Mouse (Mus musculus) lung, adult 2 months (tissue): Measurements from ENCODE around the gene Ccdc61. TPM values are rescaled to one million over a fixed set of nuclear protein-coding genes. Genes with fewer than 3 reads are reported as not detected.

Experiments used
- DNase-seq: peaks from one replicate; pipeline ENCODE4 v3.0.0; 2022
- H3K4me1 ChIP-seq: fragments of 200-500 bp; 2 replicates; pipeline ENCODE4 v1.6.1; 2011; ENCODE audit warnings: low read length; ENCODE audit not compliant: control insufficient read depth, insufficient read depth
- H3K4me3 ChIP-seq: fragments of 200-500 bp; replicated peaks from 2 replicates; pipeline ENCODE3; 2011; ENCODE audit warnings: low read depth, mild to moderate bottlenecking, control low read depth, low read length; ENCODE audit errors: extremely low read depth
- CTCF ChIP-seq: fragments of 200-500 bp; IDR thresholded peaks from 2 replicates; pipeline ENCODE4 v1.5.1; 2011; ENCODE audit warnings: mild to moderate bottlenecking, low read length, control low read depth; ENCODE audit not compliant: insufficient read depth
- POLR2A ChIP-seq: fragments of 200-500 bp; IDR thresholded peaks from 2 replicates; pipeline ENCODE4 v1.6.1; 2011; ENCODE audit warnings: low read depth, mild to moderate bottlenecking, control low read depth, low read length, borderline replicate concordance; ENCODE audit errors: extremely low read depth
- WGBS: fragments of 180-500 bp; shearing (Covaris S2); methylation state at CpG from one replicate; pipeline ENCODE4 v1.1.7; 2018; 5-methylcytosine and 5-hydroxymethylcytosine counted together
- polyA plus RNA-seq: library from polyadenylated mRNA; depleted of rRNA; stranded (reverse); fragments of >200 nt; gene quantifications from 2 replicates; pipeline ENCODE4 v1.2.3, GENCODE M21; 2012; rRNA removed

Gene Ccdc61
- 22.7 and 26.9 TPM in 2 replicates for polyA plus RNA-seq

GRCm38 (mm10) chr7:18910241-18910831, at the start of gene Ccdc61:
TSS of gene Ccdc61 (minus strand) at chr7:18910415.
- under 1% methylated on average over 33 of the region's 33 CpGs for WGBS
- peak; percentile 76; the same call in 1 of the 2 replicates for TF ChIP-seq POLR2A
- no peak for TF ChIP-seq CTCF

DNA sequence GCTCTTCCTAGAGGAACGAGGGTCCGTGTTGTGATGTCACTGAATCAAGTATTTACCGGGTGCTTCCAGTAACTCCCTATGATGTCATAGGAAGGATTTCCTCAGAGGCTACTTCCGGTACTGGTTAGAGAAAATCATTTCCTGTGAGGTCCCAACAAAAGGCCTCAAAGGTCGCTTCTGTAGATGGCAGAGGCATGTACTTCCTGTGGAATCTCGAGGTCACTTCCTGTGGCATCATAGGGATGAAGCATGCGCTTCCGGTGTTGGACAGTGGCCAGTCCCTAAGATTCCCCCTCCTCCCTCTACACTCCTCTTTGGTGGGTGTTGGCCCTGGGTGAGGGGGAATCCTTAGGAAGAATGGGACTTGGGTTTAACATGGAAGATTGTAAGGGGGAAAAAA, 49.2 kb upstream of the Ccdc61 start:
- Histone ChIP-seq H3K4me3 (no peak overlapping the region), H3K4me1 (peaks cover 9% of the 10 kb centered on the region; the same call in 1 of the 2 replicates)
- TF ChIP-seq POLR2A (no peak), CTCF (no peak)
- no peak for DNase-seq
- 28% methylated on average over 8 of the region's 8 CpGs for WGBS

More at GRCm38 (mm10) chr7:18910241-18910831, at the start of gene Ccdc61:
- Histone ChIP-seq H3K4me3 (peak within 1 kb of the TSS; percentile 86), H3K4me1 (peaks cover 4% of the 10 kb centered on the region)
- DNase-seq: peak; percentile 97

DNA sequence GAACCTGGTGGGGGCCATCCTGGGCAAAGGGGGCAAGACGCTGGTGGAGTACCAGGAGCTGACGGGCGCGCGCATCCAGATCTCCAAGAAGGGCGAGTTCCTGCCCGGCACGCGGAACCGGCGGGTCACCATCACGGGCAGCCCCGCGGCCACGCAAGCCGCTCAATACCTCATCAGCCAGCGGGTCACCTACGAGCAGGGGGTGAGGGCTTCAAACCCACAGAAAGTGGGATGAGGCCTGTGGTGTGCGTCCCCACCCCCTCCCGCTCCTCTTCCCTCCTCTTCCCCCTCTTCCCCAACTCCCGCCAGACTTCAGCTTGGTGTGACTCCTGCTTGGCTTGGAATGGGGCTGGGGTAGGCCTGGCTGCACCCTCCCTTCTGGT, 48.2 kb upstream of the Ccdc61 start:
- 14% methylated on average over 21 of the region's 21 CpGs for WGBS
- peak overlapping the region; percentile 6 for H3K4me3 ChIP-seq
- no peak for DNase-seq
- TF ChIP-seq POLR2A: no peak
- no peak for TF ChIP-seq CTCF
- H3K4me1 ChIP-seq: peaks cover 8% of the 10 kb centered on the region; the same call in 1 of the 2 replicates

GRCm38 (mm10) chr7:18957569-18958383, 47.6 kb upstream of the Ccdc61 start:
- DNase-seq: peak; percentile 55
- TF ChIP-seq POLR2A (no peak), CTCF (no peak)
- WGBS: 4% methylated on average over 107 of the region's 107 CpGs
- peaks cover 6% of the 10 kb centered on the region; the same call in 1 of the 2 replicates for H3K4me1 ChIP-seq
- H3K4me3 ChIP-seq: peak overlapping the region; percentile 56

- peak; percentile 37 for DNase-seq
- H3K4me1 ChIP-seq: peaks cover 21% of the 10 kb centered on the region
- TF ChIP-seq POLR2A: no peak
- no peak for TF ChIP-seq CTCF
- 29% methylated on average over 15 of the region's 15 CpGs for WGBS
- H3K4me3 ChIP-seq: no peak overlapping the region
These were observed 41.2 kb upstream of the Ccdc61 start for GRCm38 (mm10) chr7:18951397-18951796.

DNA sequence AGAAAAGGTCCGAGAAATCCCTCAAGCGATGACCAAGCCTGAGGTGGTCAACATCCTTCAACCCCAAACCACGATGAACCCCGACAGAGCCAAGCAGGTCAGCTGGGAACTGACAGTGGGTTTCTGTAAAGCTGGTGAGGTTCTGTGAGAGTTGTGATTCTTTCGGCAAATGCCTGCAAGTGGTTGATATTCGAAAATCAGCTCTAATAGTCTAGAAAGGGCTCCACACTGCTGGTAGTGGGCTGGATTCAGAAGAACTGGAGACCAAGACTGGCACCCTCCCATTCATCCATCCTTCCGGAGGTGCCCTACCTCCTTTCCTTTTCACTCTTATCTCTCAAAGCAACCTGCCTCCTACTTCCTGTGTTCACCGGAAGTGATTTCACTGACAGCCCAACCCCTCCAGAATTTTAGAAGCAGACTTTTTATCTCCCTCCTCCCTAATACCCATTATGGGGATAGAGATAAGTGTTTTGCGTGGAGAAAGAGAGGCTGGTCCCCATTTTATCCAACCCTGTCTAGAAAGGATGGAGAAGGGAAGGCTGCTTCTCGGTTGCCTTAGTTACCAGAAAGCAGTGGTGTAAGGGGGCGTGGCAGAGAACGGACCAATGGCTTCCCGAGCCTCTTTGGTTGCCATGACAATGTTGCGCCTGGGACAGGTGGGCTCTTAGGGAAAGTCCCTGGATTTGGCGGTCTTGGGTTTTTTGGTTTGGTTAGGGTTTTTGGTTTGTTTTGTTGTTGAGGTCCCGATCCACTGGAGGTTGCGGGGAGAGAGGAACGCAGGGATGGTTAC, 40.5 kb upstream of the Ccdc61 start:
- no peak for DNase-seq
- no peak for TF ChIP-seq POLR2A
- TF ChIP-seq CTCF: no peak

DNA sequence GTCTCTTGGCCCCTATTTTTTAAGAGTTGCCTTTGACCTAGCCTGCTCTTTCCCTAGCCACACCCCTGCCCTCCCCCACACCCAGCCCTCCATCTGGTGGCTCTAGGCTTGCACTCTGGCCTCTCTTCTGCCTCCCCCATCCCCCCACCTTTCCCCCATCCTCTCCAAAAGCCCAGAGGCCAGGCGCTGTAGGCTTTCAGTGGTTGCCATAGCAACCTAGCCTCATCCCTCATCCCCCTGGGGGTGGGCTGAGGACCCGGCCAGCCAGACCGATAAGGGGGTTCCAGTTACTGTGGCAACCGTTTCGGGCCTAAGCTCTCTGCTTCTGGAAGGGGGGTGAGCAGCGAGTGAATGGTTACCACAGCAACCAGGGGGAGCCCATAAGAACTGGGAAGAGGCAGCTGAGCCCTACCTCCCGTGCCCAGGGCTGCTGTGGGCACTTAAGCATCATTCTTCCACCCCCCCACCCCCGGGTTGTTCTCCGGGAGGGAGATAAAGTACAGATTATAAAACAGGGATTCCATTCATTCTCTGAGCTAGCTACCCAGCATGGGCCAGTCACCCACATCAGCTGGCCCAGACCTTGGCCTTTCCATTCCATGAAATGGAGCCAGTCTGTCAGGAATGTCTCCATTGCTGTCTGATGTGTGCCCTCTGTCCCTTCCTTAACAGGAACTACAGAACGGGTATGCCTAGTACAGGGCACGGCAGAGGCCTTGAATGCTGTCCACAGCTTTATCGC, 39.7 kb upstream of the Ccdc61 start:
- DNase-seq: no peak
- no peak for TF ChIP-seq CTCF
- TF ChIP-seq POLR2A: no peak
- Histone ChIP-seq H3K4me3 (no peak overlapping the region), H3K4me1 (peaks cover 21% of the 10 kb centered on the region)
- WGBS: 38% methylated on average over 12 of the region's 12 CpGs

More for the DNA sequence above, 40.5 kb upstream of the Ccdc61 start:
- no peak overlapping the region for H3K4me3 ChIP-seq
- WGBS: 26% methylated on average over 18 of the region's 18 CpGs
- H3K4me1 ChIP-seq: peaks cover 21% of the 10 kb centered on the region

GRCm38 (mm10) chr7:18948151-18948550, 37.9 kb upstream of the Ccdc61 start:
- TF ChIP-seq POLR2A (peak; percentile 38; the same call in 1 of the 2 replicates), CTCF (no peak)
- Histone ChIP-seq H3K4me3 (no peak overlapping the region), H3K4me1 (peaks cover 21% of the 10 kb centered on the region)
- DNase-seq: peak; percentile 51
- 28% methylated on average over 6 of the region's 6 CpGs for WGBS
